Mouse (Mus musculus) liver, embryonic 11.5 days (tissue): Measurements from ENCODE around the gene Polr1d. TPM values are rescaled to one million over a fixed set of nuclear protein-coding genes. Genes with fewer than 3 reads are reported as not detected.

Source experiments
- ATAC-seq: fragments of 200-750 bp; cut with Nextera tagmentation; replicated peaks from 2 replicates; pipeline ENCODE4 v1.8.0; 2017; ENCODE audit warnings: moderate number of reproducible peaks, mild to moderate bottlenecking, moderate TSS enrichment, moderate library complexity; ENCODE audit not compliant: low FRiP score
- DNase-seq: peaks from one replicate; pipeline ENCODE4 v3.0.0-alpha.2; 2017; ENCODE audit warnings: low spot score
- H3K27ac ChIP-seq: fragments of 300-500 bp; sonication (generic); 2 replicates; pipeline ENCODE4 v1.5.1; 2014; ENCODE audit warnings: mild to moderate bottlenecking, low read depth, low read length, control low read depth
- H3K27me3 ChIP-seq: fragments of 300-500 bp; sonication (generic); replicated peaks from 2 replicates; pipeline ENCODE4 v1.6.1; 2014; ENCODE audit warnings: low read length, mixed read lengths; ENCODE audit not compliant: control insufficient read depth, insufficient read depth
- H3K36me3 ChIP-seq: fragments of 300-500 bp; sonication (generic); 2 replicates; pipeline ENCODE4 v1.6.1; 2014; ENCODE audit warnings: mild to moderate bottlenecking, low read length, moderate library complexity, mixed read lengths; ENCODE audit not compliant: control insufficient read depth, insufficient read depth
- H3K4me1 ChIP-seq: fragments of 300-500 bp; sonication (generic); replicated peaks from 2 replicates; pipeline ENCODE4 v1.6.1; 2014; ENCODE audit warnings: low read length, mixed read lengths; ENCODE audit not compliant: control insufficient read depth, insufficient read depth
- H3K4me2 ChIP-seq: fragments of 300-500 bp; sonication (generic); 2 replicates; pipeline ENCODE4 v1.6.1; 2014; ENCODE audit warnings: mild to moderate bottlenecking, control low read depth, moderate library complexity
- H3K4me3 ChIP-seq: fragments of 300-500 bp; sonication (generic); 2 replicates; pipeline ENCODE4 v1.5.1; 2014; ENCODE audit warnings: low read depth, low read length, control low read depth
- H3K9ac ChIP-seq: fragments of 300-500 bp; sonication (generic); 2 replicates; pipeline ENCODE4 v1.6.1; 2014; ENCODE audit warnings: low read depth, low read length, control low read depth
- H3K9me3 ChIP-seq: fragments of 300-500 bp; sonication (generic); 2 replicates; pipeline ENCODE4 v1.6.1; 2016; ENCODE audit warnings: low read length, inconsistent platforms, mixed read lengths; ENCODE audit not compliant: control insufficient read depth
- WGBS: fragments of 180-500 bp; shearing (Covaris S2); extraction: QIAGEN DNeasy Blood & Tissue Kit; methylation state at CpG from one replicate; pipeline ENCODE4 v1.1.7; 2014; 5-methylcytosine and 5-hydroxymethylcytosine counted together
- polyA plus RNA-seq: library from polyadenylated mRNA; unstranded; fragments of >200 nt; fragmentation: Nextera tagmentation; extraction: Ambion mirVana; gene quantifications from 2 replicates; pipeline ENCODE4 v1.2.1, GENCODE M21; 2014

Polr1d gene
- polyA plus RNA-seq, 1 experiment from 2014 or later, result 180 TPM

GRCm38 (mm10) chr5:147041965-147042937 lies 34.6 kb upstream of the Polr1d start:
- H3K4me1 ChIP-seq, result peaks cover 3% of the 10 kb centered on the region; the same call in 1 of the 2 replicates
- DNase-seq (no peak), ATAC-seq (no peak)
- H3K9me3 ChIP-seq, result no peaks in the 10 kb centered on the region
- no peak overlapping the region for H3K4me3 ChIP-seq
- H3K36me3 ChIP-seq, result 0 out of 2 replicates have a peak, but pooled peaks cover 2% of the 10 kb centered on the region
- H3K27ac ChIP-seq, result no peak overlapping the region
- H3K4me2 ChIP-seq, result no peak overlapping the region
- 86% methylated on average over 40 of the region's 40 CpGs for WGBS
- H3K27me3 ChIP-seq, result no peaks in the 10 kb centered on the region
- H3K9ac ChIP-seq, result no peak overlapping the region

DNA sequence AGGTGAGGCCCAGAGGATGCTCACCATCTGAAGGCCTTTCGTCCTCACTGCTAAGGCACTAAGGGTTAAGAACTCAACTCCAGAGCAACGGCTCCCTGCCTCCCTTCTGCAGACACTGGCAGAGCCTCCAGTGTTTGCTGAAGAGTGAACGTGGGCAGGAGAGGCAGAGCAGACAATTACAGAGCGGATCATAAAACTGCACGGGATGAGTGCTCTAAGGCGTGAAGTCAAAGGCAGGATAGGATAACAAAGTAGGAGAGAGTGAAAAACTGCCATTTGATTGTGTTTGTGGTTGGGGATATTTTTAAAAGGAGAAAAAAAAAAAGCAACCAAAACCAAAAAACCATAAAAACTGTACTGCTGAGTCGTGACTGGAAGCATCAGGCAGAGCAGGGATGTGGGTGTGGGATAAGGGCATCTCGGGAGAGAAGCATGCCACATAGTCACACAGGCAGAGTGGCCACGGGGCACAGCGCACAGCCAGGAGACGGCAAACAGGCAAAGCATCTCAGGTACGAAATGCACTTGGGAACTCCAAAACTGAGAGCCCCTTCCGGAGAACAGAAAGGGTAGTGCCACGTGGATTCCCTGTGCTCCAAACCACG lies 33.5 kb upstream of the Polr1d start:
- no peak for ATAC-seq
- no peaks in the 10 kb centered on the region; the same call in 1 of the 2 replicates for H3K4me1 ChIP-seq
- no peak overlapping the region for H3K4me2 ChIP-seq
- H3K27ac ChIP-seq, result no peak overlapping the region
- 79% methylated on average over 15 of the region's 15 CpGs for WGBS
- DNase-seq, result no peak
- no peaks in the 10 kb centered on the region for H3K27me3 ChIP-seq
- no peak overlapping the region for H3K9ac ChIP-seq
- no peak overlapping the region for H3K4me3 ChIP-seq
- H3K36me3 ChIP-seq, result 0 out of 2 replicates have a peak, but pooled peaks cover 2% of the 10 kb centered on the region
- no peaks in the 10 kb centered on the region for H3K9me3 ChIP-seq

- DNase-seq (no peak), ATAC-seq (no peak)
- H3K9ac ChIP-seq, result no peak overlapping the region
- WGBS, result 84% methylated on average over 9 of the region's 11 CpGs
- no peak overlapping the region for H3K4me2 ChIP-seq
- H3K27ac ChIP-seq, result no peak overlapping the region
- H3K27me3 ChIP-seq, result no peaks in the 10 kb centered on the region
- no peaks in the 10 kb centered on the region for H3K9me3 ChIP-seq
- H3K36me3 ChIP-seq, result 0 out of 2 replicates have a peak, but pooled peaks cover 2% of the 10 kb centered on the region
- peaks cover 7% of the 10 kb centered on the region; the same call in 1 of the 2 replicates for H3K4me1 ChIP-seq
- H3K4me3 ChIP-seq, result no peak overlapping the region
Observed at GRCm38 (mm10) chr5:147045311-147045710, 31.5 kb upstream of the Polr1d start.

DNA sequence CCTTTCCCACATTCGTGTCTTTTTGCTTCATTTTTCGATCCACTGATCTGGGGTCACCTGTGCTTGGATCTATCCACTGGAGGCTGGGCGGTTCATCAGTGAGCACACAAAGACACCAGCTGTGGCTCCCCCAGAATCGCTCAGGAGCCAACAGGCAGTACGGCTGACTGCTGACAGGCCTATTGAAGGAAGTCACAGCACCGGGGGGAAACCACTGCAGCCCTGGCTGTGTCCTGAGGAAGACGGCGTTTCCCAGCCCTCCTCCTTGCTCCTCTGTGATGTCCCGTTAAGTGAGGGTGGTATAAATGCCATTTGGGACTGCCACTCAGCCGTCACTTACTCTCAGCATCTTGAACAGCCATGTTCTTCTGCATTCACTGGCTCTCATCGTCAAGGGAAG lies 30.9 kb upstream of the Polr1d start:
- DNase-seq (no peak), ATAC-seq (no peak)
- Histone ChIP-seq H3K27me3 (no peaks in the 10 kb centered on the region), H3K4me2 (no peak overlapping the region), H3K4me3 (no peak overlapping the region), H3K4me1 (peaks cover 7% of the 10 kb centered on the region; the same call in 1 of the 2 replicates), H3K27ac (no peak overlapping the region), H3K36me3 (0 out of 2 replicates have a peak, but pooled peaks cover 2% of the 10 kb centered on the region), H3K9ac (no peak overlapping the region), H3K9me3 (no peaks in the 10 kb centered on the region)
- 68% methylated on average over 11 of the region's 11 CpGs for WGBS

GRCm38 (mm10) chr5:147049544-147050209 lies 27.2 kb upstream of the Polr1d start:
- H3K4me1 ChIP-seq, result peaks cover 11% of the 10 kb centered on the region
- DNase-seq, result no peak
- H3K9me3 ChIP-seq, result no peaks in the 10 kb centered on the region
- no peak overlapping the region for H3K27ac ChIP-seq
- H3K9ac ChIP-seq, result no peak overlapping the region
- H3K4me2 ChIP-seq, result no peak overlapping the region
- WGBS, result 68% methylated on average over 19 of the region's 19 CpGs
- no peaks in the 10 kb centered on the region for H3K27me3 ChIP-seq
- no peak for ATAC-seq
- no peak overlapping the region for H3K4me3 ChIP-seq
- no peaks in the 10 kb centered on the region for H3K36me3 ChIP-seq

DNA sequence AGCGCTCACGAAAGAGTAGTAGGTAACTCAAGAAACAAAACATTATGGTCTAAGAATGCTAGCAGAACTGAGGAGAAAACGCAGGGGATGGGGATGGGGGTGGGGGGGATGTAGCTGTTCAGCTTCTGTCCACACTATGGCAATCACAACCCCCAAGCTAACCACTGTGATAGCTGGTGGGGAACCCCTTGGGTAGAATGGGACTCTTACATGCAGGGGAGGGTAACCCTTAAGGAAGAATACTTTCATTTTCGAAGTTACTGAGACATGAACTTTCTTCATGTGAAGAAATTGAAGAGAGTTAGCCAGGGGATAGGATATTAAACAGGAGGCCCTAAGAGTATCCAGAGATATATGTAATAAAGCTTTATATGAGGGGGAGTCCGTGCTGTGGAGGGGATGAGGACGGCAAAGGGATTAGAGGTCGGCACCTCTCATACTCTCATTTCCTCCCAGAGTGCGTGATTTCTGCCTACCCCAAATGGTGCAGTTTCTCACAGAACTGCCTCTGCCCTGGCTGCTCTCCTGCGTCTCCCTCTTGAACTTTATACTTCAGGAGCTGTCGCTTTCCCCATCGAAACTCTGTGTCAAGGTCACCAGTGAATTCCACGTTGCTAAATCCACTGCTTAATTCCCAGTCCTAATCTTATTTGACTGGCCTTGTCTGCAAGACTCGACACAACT lies 25.9 kb upstream of the Polr1d start:
- Histone ChIP-seq H3K4me1 (peaks cover 19% of the 10 kb centered on the region), H3K27ac (no peak overlapping the region), H3K36me3 (no peaks in the 10 kb centered on the region), H3K9ac (no peak overlapping the region), H3K4me3 (no peak overlapping the region), H3K9me3 (no peaks in the 10 kb centered on the region), H3K4me2 (0 out of 2 replicates have a peak overlapping the region, but pooled peaks have one; percentile 3), H3K27me3 (no peaks in the 10 kb centered on the region)
- 72% methylated on average over 13 of the region's 13 CpGs for WGBS
- no peak for DNase-seq
- no peak for ATAC-seq

DNA sequence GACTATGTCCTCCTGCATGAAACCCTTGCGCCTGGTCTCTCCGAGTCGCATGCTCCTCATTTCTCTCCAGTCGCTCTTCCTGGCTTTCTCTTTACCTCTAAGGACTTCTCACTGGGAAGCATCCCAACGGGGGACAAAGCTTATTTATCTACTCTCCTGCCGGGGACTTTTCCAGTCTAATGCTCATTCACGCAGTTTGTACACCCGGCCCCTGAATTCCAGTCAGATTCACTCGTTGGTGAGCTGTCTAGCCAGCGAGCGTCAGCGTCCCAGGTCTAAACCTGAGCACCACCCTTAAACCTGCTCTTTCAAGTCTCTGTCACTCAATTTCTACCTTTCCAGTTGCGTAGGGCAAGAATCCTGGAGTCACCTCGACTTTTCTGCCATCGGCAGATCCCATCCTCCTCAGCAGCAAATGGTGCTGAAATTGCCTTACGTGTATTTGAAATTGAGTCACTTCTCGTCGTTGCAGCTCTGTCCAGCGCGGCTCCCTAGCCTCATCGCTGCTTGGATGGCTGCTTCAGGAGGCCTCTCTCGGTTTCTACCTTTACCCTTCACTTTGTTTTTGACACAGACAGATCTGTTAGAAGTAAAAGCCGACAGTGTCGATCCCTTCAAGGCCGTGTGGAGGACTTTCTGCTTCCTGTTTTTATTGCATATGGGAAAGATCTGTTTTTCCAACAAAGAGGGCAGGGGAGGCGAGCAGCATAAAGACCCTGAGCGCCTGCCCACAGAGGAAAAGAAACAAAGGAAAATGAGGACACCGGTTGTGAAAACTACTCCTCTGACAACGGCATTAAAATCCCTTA lies 25.1 kb upstream of the Polr1d start:
- 73% methylated on average over 29 of the region's 29 CpGs for whole genome bisulfite sequencing
- Histone ChIP-seq H3K4me2 (no peak overlapping the region), H3K9me3 (no peaks in the 10 kb centered on the region), H3K36me3 (no peaks in the 10 kb centered on the region), H3K27ac (no peak overlapping the region), H3K4me1 (peaks cover 19% of the 10 kb centered on the region), H3K27me3 (no peaks in the 10 kb centered on the region), H3K4me3 (no peak overlapping the region), H3K9ac (no peak overlapping the region)
- ATAC-seq (no peak), DNase-seq (no peak)

DNA sequence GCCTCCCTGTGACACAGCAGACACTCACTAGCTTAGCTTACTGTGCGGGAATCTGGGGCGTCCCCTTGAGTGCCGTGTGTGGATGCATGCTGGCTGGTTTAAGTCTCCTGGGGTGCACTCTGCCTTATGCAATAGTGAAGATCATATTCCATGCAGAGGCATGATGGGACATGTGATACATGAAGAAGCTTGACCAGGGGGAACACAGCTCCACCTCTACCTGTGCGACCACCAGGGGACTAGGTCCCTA lies 24.6 kb upstream of the Polr1d start:
- 85% methylated on average over 4 of the region's 4 CpGs for WGBS
- no peaks in the 10 kb centered on the region for H3K9me3 ChIP-seq
- no peak overlapping the region for H3K27ac ChIP-seq
- H3K4me2 ChIP-seq, result no peak overlapping the region
- DNase-seq, result no peak
- no peaks in the 10 kb centered on the region for H3K36me3 ChIP-seq
- H3K9ac ChIP-seq, result no peak overlapping the region
- no peak for ATAC-seq
- H3K4me1 ChIP-seq, result peaks cover 19% of the 10 kb centered on the region
- H3K4me3 ChIP-seq, result no peak overlapping the region
- H3K27me3 ChIP-seq, result no peaks in the 10 kb centered on the region
